Mouse (Mus musculus) kidney, postnatal 10 days (tissue): ENCODE measurements at regions not wholly inside any gene's neighbourhood (a gene's known extent, or its start where the extent isn't known, plus 50 kb on each side); places are given as distances from the start of the nearest gene placed in this dataset.

Experiments
- DNase-seq: peaks from one replicate; pipeline ENCODE4 v3.0.0; 2021; ENCODE audit warnings: mixed read lengths

GRCm38 (mm10) chr3:105130228-105130627, 63.6 kb downstream of the 4930564D02Rik start:
- DNase-seq = no peak

- no peak for DNase-seq
Observed at GRCm38 (mm10) chr3:105131053-105131452, 64.4 kb downstream of the 4930564D02Rik start.

GRCm38 (mm10) chr3:105133011-105133410, 66.4 kb downstream of the 4930564D02Rik start:
- DNase-seq = no peak

GRCm38 (mm10) chr3:105141170-105141971, 74.7 kb downstream of the 4930564D02Rik start:
- no peak for DNase-seq

GRCm38 (mm10) chr3:105142631-105143030, 76.0 kb downstream of the 4930564D02Rik start:
- DNase-seq = no peak

GRCm38 (mm10) chr3:105151475-105152157, 85.0 kb downstream of the 4930564D02Rik start:
- DNase-seq = peak; percentile 70

GRCm38 (mm10) chr3:105152158-105152541, 85.5 kb downstream of the 4930564D02Rik start:
- DNase-seq = no peak

- no peak for DNase-seq
Observed at GRCm38 (mm10) chr3:105158376-105158775, 91.7 kb downstream of the 4930564D02Rik start.

- peak; percentile 92 for DNase-seq
Observed at GRCm38 (mm10) chr3:105165355-105165754, 98.7 kb downstream of the 4930564D02Rik start.

- no peak for DNase-seq
Observed at GRCm38 (mm10) chr3:105169117-105169516, 102.5 kb downstream of the 4930564D02Rik start.

- DNase-seq = no peak
Observed at GRCm38 (mm10) chr3:105171527-105171926, 104.9 kb downstream of the 4930564D02Rik start.

GRCm38 (mm10) chr3:105172054-105172453, 105.4 kb downstream of the 4930564D02Rik start:
- DNase-seq = no peak

GRCm38 (mm10) chr3:105191303-105191702, 124.7 kb downstream of the 4930564D02Rik start:
- DNase-seq = no peak

GRCm38 (mm10) chr3:105191830-105192229, 125.2 kb downstream of the 4930564D02Rik start:
- DNase-seq = no peak

- DNase-seq = no peak
Observed at GRCm38 (mm10) chr3:105200735-105201134, 134.1 kb downstream of the 4930564D02Rik start.

GRCm38 (mm10) chr3:105209164-105209563, 142.5 kb downstream of the 4930564D02Rik start:
- no peak for DNase-seq

GRCm38 (mm10) chr3:105211023-105211422, 144.4 kb downstream of the 4930564D02Rik start:
- no peak for DNase-seq

- no peak for DNase-seq
Observed at GRCm38 (mm10) chr3:105211726-105212125, 145.1 kb downstream of the 4930564D02Rik start.

- no peak for DNase-seq
Observed at GRCm38 (mm10) chr3:105214867-105215266, 148.2 kb downstream of the 4930564D02Rik start.

- DNase-seq = no peak
Observed at GRCm38 (mm10) chr3:105215729-105216128, 149.1 kb downstream of the 4930564D02Rik start.

GRCm38 (mm10) chr3:105219630-105220029, 153.0 kb downstream of the 4930564D02Rik start:
- DNase-seq = no peak

- DNase-seq = no peak
Observed at GRCm38 (mm10) chr3:105220641-105221040, 154.0 kb downstream of the 4930564D02Rik start.

- no peak for DNase-seq
Observed at GRCm38 (mm10) chr3:105222925-105223324, 156.3 kb downstream of the 4930564D02Rik start.

- peak; percentile 38 for DNase-seq
Observed at GRCm38 (mm10) chr3:105223671-105224070, 157.0 kb downstream of the 4930564D02Rik start.
